Mouse (Mus musculus): ENCODE measurements around the gene Ppil6.

DNA sequence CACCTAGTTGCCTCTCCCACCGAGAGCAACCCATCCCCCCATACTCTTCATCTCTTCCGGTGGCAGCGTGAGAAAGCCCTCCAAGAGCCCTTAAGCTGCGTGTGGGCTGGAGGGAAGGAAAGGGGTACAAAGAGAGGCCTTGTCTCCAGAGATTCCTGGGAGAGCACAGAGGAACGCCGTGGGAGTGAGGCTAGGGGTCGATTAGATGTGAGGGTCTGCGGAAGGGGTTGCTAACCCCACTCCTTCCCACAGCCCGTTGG, 13.3 kb upstream of the Ppil6 start:
- TF ChIP-seq CTCF (IDR thresholded peaks at IDR 0.05): no peak
- no peak; the same call in 1 of the 2 replicates for TF ChIP-seq EP300 (IDR thresholded peaks at IDR 0.05)
